ENCODE assay signal across 8 mouse cellular contexts in genomic region chr3:89202253-89203141, GRCm38 (mm10). TPM values are rescaled to one million over a fixed set of nuclear protein-coding genes. Genes with fewer than 3 reads are reported as not detected.
DNase-seq lines count a peak whose midpoint lies in the region; ATAC-seq lines count a peak whose summit lies in the region.

Gba (plus strand) TSS chr3:89202928.

- H3K4me2 ChIP-seq in hindbrain, embryonic 15.5 days = peak within 1 kb of the TSS; percentile 68

- H3K27me3 ChIP-seq in hindbrain, embryonic 15.5 days = no peaks in the 10 kb centered on the region

- H3K27ac ChIP-seq in hindbrain, embryonic 15.5 days (replicated peaks) = 0 out of 2 replicates have a peak within 1 kb of the TSS, but pooled peaks have one; percentile 68

- H3K36me3 ChIP-seq in hindbrain, embryonic 15.5 days = peaks cover 21% of the 10 kb centered on the region

- DNase-seq in T-cell, adult 2 months (ENCODE audit: low spot score) = peak; percentile 84
- peak; percentile 89 to 91 for DNase-seq in cerebellum, postnatal 25 days
- peak; percentile 84 to 92 for DNase-seq in frontal cortex, postnatal 36 days (ENCODE audit: low spot score in 2 of 2)
- DNase-seq in left cerebral cortex, adult 11 months (ENCODE audit: low spot score) = peak; percentile 84
- DNase-seq in lung, postnatal 4 days = peak; percentile 78 to 90
- peak; percentile 86 for DNase-seq in retina, postnatal 7 days (ENCODE audit: low read depth, low spot score)
- DNase-seq in urinary bladder, postnatal 14 days (ENCODE audit: low spot score) = peak; percentile 83

- peak; percentile 92 for ATAC-seq in hindbrain, embryonic 15.5 days (ENCODE audit: low FRiP score, low read depth)

- H3K4me3 ChIP-seq in hindbrain, embryonic 15.5 days = peak within 1 kb of the TSS; percentile 56

- H3K9ac ChIP-seq in hindbrain, embryonic 15.5 days = peak within 1 kb of the TSS; percentile 52

- H3K4me1 ChIP-seq in hindbrain, embryonic 15.5 days (replicated peaks) = peaks cover 5% of the 10 kb centered on the region

- WGBS in hindbrain, embryonic 15.5 days = 26% methylated on average over 13 of the region's 13 CpGs

- H3K9me3 ChIP-seq in hindbrain, embryonic 15.5 days = no peaks in the 10 kb centered on the region

RNA-seq across cellular contexts. Expression of gene Gba, which starts in this region (rescaled TPM):
- polyA plus RNA-seq in hindbrain, embryonic 15.5 days (2015; fragmentation: Nextera tagmentation; extraction: Ambion mirVana) = 46.6 and 48.0 TPM in 2 replicates

Comparison
In these comparisons a context has a peak if more than half of its experiments do, and no peak if none do; other contexts are left out.
1. Peak in every context shown above with its lines: DNase-seq, ATAC-seq, H3K4me3 ChIP-seq and H3K27ac ChIP-seq.